Mouse (Mus musculus): ENCODE results near the gene Cd274. TPM values are rescaled to one million over a fixed set of nuclear protein-coding genes. Genes with fewer than 3 reads are reported as not detected.

Cd274 gene
- 0.86 and 3.7 TPM in 2 replicates for polyA plus RNA-seq (2012; rRNA removed)

DNA sequence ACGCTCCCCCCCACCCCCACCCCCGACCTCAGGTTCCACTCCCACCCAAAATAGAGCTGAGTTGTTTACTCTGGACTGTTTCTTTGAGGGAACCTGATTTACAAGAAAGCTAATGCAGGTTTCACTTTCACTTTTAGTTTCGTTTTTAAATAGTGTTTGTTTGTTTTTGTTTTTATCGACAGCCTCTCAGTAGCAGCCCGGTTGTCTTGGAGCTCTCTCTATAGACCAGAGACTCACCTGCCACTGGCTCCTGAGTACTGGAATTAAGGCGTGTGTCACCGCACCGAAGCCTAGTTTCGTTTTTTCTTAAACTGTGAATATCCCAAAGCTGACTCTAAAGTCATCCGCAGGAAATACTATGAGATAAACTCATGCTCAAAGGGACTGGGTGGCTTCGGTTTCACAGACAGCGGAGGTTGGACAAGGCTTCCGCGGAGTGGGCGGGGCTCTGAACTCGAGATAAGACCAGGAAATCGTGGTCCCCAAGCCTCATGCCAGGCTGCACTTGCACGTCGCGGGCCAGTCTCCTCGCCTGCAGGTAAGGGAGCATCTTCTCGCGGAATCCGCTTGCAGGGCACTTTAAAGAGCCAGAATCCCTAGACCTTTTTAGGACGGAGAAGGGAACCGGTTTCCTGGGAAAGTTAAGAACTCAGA is at the start of gene Cd274, which contains the start of gene Plgrkt:
TSS of gene Cd274 (plus strand) at position 487 of the 654 bp plus-strand sequence.
TSS of gene Plgrkt (minus strand) at position 422 of the 654 bp plus-strand sequence.
- H3K27me3 ChIP-seq (ENCODE audit: control insufficient read depth, insufficient read depth, low read length), result no peaks in the 10 kb centered on the region
- WGBS, result 2% methylated on average over 26 of the region's 26 CpGs
- peak within 1 kb of the TSS; percentile 57 for H3K4me3 ChIP-seq (ENCODE audit: low read depth, low read length)
- no peaks in the 10 kb centered on the region for H3K36me3 ChIP-seq (ENCODE audit: control insufficient read depth, insufficient read depth, low read length)
- H3K27ac ChIP-seq (ENCODE audit: insufficient read depth, low read depth, low read length), result peak within 1 kb of the TSS; percentile 85
- no peak for TF ChIP-seq CTCF (IDR thresholded peaks at IDR 0.05; ENCODE audit: extremely low read depth, insufficient read length, insufficient replicate concordance, low read depth, low read length)
- peak; percentile 80 for TF ChIP-seq POLR2A (IDR thresholded peaks at IDR 0.05; ENCODE audit: low read depth, low read length)
- H3K4me1 ChIP-seq (ENCODE audit: control insufficient read depth, insufficient read depth, insufficient read length, low read length), result peaks cover 6% of the 10 kb centered on the region

DNA sequence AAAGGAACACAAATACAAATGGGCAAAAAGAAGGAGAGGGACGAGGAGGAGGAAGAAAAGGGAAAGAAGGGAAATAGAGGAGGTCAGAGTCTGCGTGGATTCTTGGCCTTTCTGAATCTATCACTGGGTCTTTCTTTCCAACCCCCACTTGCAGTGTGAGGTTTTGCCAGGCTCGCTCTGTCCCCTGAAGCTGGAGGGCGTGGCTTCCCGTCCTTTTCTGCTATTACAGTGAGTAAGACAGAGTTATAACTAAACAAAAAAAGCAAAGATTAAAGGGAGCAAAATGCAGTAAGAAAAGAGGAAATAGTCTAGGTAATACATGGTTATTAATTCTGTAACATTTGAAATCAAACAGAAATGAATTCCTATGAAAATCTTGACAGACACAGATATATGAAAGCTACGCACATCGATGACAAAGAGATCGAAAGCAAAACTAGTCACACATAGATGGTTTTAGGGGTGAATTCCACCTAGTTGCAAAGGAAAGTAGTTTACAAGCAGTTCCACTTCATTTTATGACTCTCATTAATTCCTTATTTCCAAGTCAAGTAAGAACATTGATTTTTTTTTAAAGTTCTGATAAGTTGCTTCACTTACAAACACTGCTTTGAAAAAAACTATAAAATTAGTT is 43.7 kb upstream of the Cd274 start:
- H3K36me3 ChIP-seq (ENCODE audit: control insufficient read depth, insufficient read depth, low read length), result 0 out of 2 replicates have a peak, but pooled peaks cover 2% of the 10 kb centered on the region
- peaks cover 6% of the 10 kb centered on the region; the same call in 1 of the 2 replicates for H3K4me1 ChIP-seq (ENCODE audit: control insufficient read depth, insufficient read depth, insufficient read length, low read length)
- WGBS, result 20% methylated on average over 8 of the region's 8 CpGs
- TF ChIP-seq CTCF (IDR thresholded peaks at IDR 0.05; ENCODE audit: extremely low read depth, insufficient read length, insufficient replicate concordance, low read depth, low read length), result no peak
- TF ChIP-seq POLR2A (IDR thresholded peaks at IDR 0.05; ENCODE audit: low read depth, low read length), result no peak
- H3K4me3 ChIP-seq (ENCODE audit: low read depth, low read length), result peak overlapping the region; percentile 62
- no peaks in the 10 kb centered on the region for H3K27me3 ChIP-seq (ENCODE audit: control insufficient read depth, insufficient read depth, low read length)
- H3K27ac ChIP-seq (ENCODE audit: insufficient read depth, low read depth, low read length), result 0 out of 2 replicates have a peak overlapping the region, but pooled peaks have one; percentile 42

DNA sequence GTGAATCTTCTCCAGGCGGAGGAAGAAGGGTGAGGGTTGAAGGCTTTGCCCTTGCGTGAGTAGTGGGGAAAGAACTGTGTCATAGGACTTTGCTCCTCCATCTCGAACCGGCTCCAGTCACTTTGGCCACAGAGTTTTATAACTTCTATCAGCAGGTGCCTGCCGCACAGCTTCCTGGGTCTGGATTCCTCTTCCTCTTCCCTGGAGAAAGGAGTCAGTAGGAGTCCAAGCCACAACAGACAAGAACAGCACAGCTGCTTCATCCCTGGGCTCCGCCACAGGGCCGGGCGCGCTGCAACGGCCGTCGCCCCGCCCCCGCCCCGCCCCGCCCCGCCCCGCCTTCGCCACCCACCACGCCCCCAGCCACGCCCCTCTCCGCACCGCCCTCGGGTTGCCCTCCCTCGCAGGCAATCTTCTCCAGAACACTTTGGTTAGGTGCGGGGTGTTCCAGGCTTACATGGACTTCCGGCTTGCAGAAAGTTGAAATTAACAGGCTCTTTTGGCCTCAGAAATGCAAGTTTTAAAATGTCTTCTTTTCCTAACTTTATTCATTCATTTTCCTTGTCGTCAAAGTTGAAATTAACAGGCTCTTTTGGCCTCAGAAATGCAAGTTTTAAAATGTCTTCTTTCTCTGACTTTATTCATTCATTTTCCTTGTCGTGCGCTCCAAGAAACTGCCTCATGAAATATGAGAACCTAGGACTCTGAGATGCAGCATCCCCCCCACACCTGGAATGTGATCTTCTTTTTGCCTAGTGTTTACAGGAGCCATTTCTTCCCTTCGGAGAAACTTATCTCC is 42.0 kb upstream of the Cd274 start, which contains the start of gene Insl6:
TSS of gene Insl6 (minus strand) at position 304 of the 799 bp plus-strand sequence.
- Histone ChIP-seq H3K27ac (ENCODE audit: insufficient read depth, low read depth, low read length) (peak within 1 kb of the TSS; percentile 70), H3K27me3 (ENCODE audit: control insufficient read depth, insufficient read depth, low read length) (no peaks in the 10 kb centered on the region), H3K4me1 (ENCODE audit: control insufficient read depth, insufficient read depth, insufficient read length, low read length) (peaks cover 6% of the 10 kb centered on the region; the same call in 1 of the 2 replicates), H3K36me3 (ENCODE audit: control insufficient read depth, insufficient read depth, low read length) (0 out of 2 replicates have a peak, but pooled peaks cover under 1% of the 10 kb centered on the region), H3K4me3 (ENCODE audit: low read depth, low read length) (peak within 1 kb of the TSS; percentile 58)
- peak; percentile 47; the same call in 1 of the 2 replicates for TF ChIP-seq POLR2A (IDR thresholded peaks at IDR 0.05; ENCODE audit: low read depth, low read length)
- TF ChIP-seq CTCF (IDR thresholded peaks at IDR 0.05; ENCODE audit: extremely low read depth, insufficient read length, insufficient replicate concordance, low read depth, low read length), result no peak
- 3% methylated on average over 31 of the region's 31 CpGs for WGBS

DNA sequence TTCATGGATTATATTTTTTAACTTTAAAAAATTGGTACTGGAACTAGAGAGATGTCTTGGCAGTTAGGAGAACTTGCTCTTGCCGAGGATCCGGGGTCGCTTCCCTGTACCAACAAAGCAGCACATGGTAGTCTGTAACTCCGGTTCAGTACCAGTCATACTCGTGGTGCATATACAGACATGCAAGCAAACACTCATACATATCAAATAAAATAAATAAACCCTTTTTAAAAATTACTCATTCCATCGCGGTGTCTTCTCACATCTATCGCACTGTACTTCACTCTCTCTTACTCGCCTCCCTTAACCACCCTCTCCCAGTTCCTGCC is 41.4 kb upstream of the Cd274 start:
- peaks cover 6% of the 10 kb centered on the region; the same call in 1 of the 2 replicates for H3K4me1 ChIP-seq (ENCODE audit: control insufficient read depth, insufficient read depth, insufficient read length, low read length)
- H3K27ac ChIP-seq (ENCODE audit: insufficient read depth, low read depth, low read length), result no peak overlapping the region
- WGBS, result 55% methylated on average over 9 of the region's 9 CpGs
- no peaks in the 10 kb centered on the region for H3K27me3 ChIP-seq (ENCODE audit: control insufficient read depth, insufficient read depth, low read length)
- no peaks in the 10 kb centered on the region for H3K36me3 ChIP-seq (ENCODE audit: control insufficient read depth, insufficient read depth, low read length)
- H3K4me3 ChIP-seq (ENCODE audit: low read depth, low read length), result no peak overlapping the region
- TF ChIP-seq POLR2A (IDR thresholded peaks at IDR 0.05; ENCODE audit: low read depth, low read length) (no peak), CTCF (IDR thresholded peaks at IDR 0.05; ENCODE audit: extremely low read depth, insufficient read length, insufficient replicate concordance, low read depth, low read length) (no peak)

DNA sequence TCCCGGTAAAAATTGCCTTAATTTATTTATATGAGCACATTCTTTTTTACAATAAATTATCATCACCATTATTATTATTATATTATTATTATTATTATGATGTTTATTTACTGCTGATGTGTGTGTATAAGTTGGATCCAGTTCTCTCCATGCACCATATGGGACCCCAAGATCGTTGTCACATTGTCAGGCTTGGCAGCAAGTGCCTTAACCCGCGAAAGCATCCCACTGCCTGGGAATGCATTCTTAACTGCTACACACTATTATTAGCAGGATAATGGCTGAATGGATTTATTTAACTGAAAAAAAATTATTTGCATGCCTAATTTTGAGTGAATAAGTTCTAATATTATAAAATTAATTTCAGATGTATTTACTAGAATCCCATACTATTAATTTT is 40.9 kb upstream of the Cd274 start:
- WGBS, result 90% methylated on average over 4 of the region's 4 CpGs

DNA sequence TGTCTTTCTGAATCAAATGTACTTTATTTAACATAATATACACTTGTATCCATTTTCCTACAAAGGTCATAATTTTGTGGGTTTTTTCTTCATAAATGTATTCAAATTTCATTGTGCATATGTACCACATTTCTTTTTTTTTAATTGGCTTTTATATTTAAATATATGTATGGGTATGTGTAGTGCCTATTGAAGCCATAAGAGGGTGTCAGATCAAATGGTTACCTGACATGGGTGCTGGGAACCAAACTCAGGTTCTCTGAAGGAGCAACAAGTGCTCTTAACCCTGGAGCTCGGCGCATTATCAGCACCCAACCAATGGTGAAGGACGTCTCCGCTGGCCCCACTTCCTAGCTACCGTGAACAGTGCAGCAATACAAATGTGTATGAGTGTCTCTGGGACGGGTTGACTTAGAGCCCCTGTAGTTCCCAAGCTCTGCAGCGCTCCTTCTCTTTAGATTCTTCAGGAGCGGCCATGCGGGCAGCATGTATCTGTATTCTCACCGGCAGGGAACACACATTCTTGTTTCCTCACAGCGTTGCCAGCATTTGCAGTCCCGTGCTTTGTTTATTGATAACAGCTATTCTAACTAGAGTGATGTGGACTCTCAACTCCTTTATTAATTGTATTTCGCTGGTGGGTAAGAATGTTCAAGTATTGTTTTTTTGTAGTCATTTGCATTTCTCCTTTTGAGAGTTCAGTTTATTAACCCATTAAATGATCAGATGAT is 40.3 kb upstream of the Cd274 start:
- no peak overlapping the region for H3K4me3 ChIP-seq (ENCODE audit: low read depth, low read length)
- peaks cover 6% of the 10 kb centered on the region; the same call in 1 of the 2 replicates for H3K4me1 ChIP-seq (ENCODE audit: control insufficient read depth, insufficient read depth, insufficient read length, low read length)
- H3K36me3 ChIP-seq (ENCODE audit: control insufficient read depth, insufficient read depth, low read length), result no peaks in the 10 kb centered on the region
- no peaks in the 10 kb centered on the region; the same call in 1 of the 2 replicates for H3K27me3 ChIP-seq (ENCODE audit: control insufficient read depth, insufficient read depth, low read length)
- WGBS, result 83% methylated on average over 13 of the region's 13 CpGs
- no peak overlapping the region for H3K27ac ChIP-seq (ENCODE audit: insufficient read depth, low read depth, low read length)
- TF ChIP-seq CTCF (IDR thresholded peaks at IDR 0.05; ENCODE audit: extremely low read depth, insufficient read length, insufficient replicate concordance, low read depth, low read length) (no peak), POLR2A (IDR thresholded peaks at IDR 0.05; ENCODE audit: low read depth, low read length) (no peak)

More for the DNA sequence above, 40.9 kb upstream of the Cd274 start:
- no peaks in the 10 kb centered on the region for H3K27me3 ChIP-seq (ENCODE audit: control insufficient read depth, insufficient read depth, low read length)
- H3K27ac ChIP-seq (ENCODE audit: insufficient read depth, low read depth, low read length), result no peak overlapping the region
- no peaks in the 10 kb centered on the region for H3K36me3 ChIP-seq (ENCODE audit: control insufficient read depth, insufficient read depth, low read length)
- no peak overlapping the region for H3K4me3 ChIP-seq (ENCODE audit: low read depth, low read length)
- TF ChIP-seq CTCF (IDR thresholded peaks at IDR 0.05; ENCODE audit: extremely low read depth, insufficient read length, insufficient replicate concordance, low read depth, low read length) (no peak), POLR2A (IDR thresholded peaks at IDR 0.05; ENCODE audit: low read depth, low read length) (no peak)
- peaks cover 6% of the 10 kb centered on the region; the same call in 1 of the 2 replicates for H3K4me1 ChIP-seq (ENCODE audit: control insufficient read depth, insufficient read depth, insufficient read length, low read length)
